Mouse (Mus musculus) hindbrain, embryonic 11.5 days (tissue): ENCODE data around the gene Macrod2. TPM values are rescaled to one million over a fixed set of nuclear protein-coding genes. Genes with fewer than 3 reads are reported as not detected.

Experiments used
- ATAC-seq: fragments of 200-750 bp; cut with Nextera tagmentation; 2 replicates; pipeline ENCODE4 v1.8.0; 2017; ENCODE audit warnings: mild to moderate bottlenecking, moderate TSS enrichment, moderate library complexity; ENCODE audit not compliant: low FRiP score
- DNase-seq: peaks from one replicate; pipeline ENCODE4 v3.0.0-alpha.2; 2015; ENCODE audit warnings: low spot score
- H3K27ac ChIP-seq: fragments of 300-500 bp; sonication (generic); 2 replicates; pipeline ENCODE4 v1.5.1; 2014; ENCODE audit warnings: mild to moderate bottlenecking, low read depth, low read length
- H3K27me3 ChIP-seq: fragments of 300-500 bp; sonication (generic); 2 replicates; pipeline ENCODE4 v1.6.1; 2014; ENCODE audit warnings: mild to moderate bottlenecking, low read length, moderate library complexity, mixed read lengths; ENCODE audit not compliant: control insufficient read depth, insufficient read depth
- H3K36me3 ChIP-seq: fragments of 300-500 bp; sonication (generic); 2 replicates; pipeline ENCODE4 v1.6.1; 2014; ENCODE audit warnings: mild to moderate bottlenecking, low read length, moderate library complexity, mixed read lengths; ENCODE audit not compliant: control insufficient read depth, insufficient read depth
- H3K4me1 ChIP-seq: fragments of 300-500 bp; sonication (generic); replicated peaks from 2 replicates; pipeline ENCODE4 v1.6.1; 2014; ENCODE audit warnings: low read length, mixed read lengths; ENCODE audit not compliant: control insufficient read depth, insufficient read depth
- H3K4me2 ChIP-seq: fragments of 300-500 bp; sonication (generic); replicated peaks from 2 replicates; pipeline ENCODE4 v1.6.1; 2014; ENCODE audit warnings: mild to moderate bottlenecking, low read depth, low read length
- H3K4me3 ChIP-seq: fragments of 300-500 bp; sonication (generic); 2 replicates; pipeline ENCODE4 v1.5.1; 2014; ENCODE audit warnings: low read depth, low read length
- H3K9ac ChIP-seq: fragments of 300-500 bp; sonication (generic); 2 replicates; pipeline ENCODE4 v1.6.1; 2014; ENCODE audit warnings: low read depth, low read length
- H3K9me3 ChIP-seq: fragments of 300-500 bp; sonication (generic); 2 replicates; pipeline ENCODE4 v1.6.1; 2016; ENCODE audit warnings: low read length; ENCODE audit not compliant: control insufficient read depth
- WGBS: fragments of 180-500 bp; shearing (Covaris S2); extraction: QIAGEN DNeasy Blood & Tissue Kit; methylation state at CpG from one replicate; pipeline ENCODE4 v1.1.7; 2014; 5-methylcytosine and 5-hydroxymethylcytosine counted together
- polyA plus RNA-seq: library from polyadenylated mRNA; unstranded; fragments of >200 nt; fragmentation: Nextera tagmentation; extraction: Ambion mirVana; gene quantifications from 2 replicates; pipeline ENCODE4 v1.2.1, GENCODE M21; 2014

Macrod2 gene
- polyA plus RNA-seq, 1 experiment from 2014 or later: 42.5 TPM

GRCm38 (mm10) chr2:141876958-141877357 is 1481.8 kb downstream of the Macrod2 start:
- DNase-seq (no peak), ATAC-seq (no peak)
- H3K4me2 ChIP-seq: no peak overlapping the region
- no peak overlapping the region for H3K9ac ChIP-seq
- no peaks in the 10 kb centered on the region for H3K9me3 ChIP-seq
- no peak overlapping the region for H3K4me3 ChIP-seq
- no peaks in the 10 kb centered on the region for H3K4me1 ChIP-seq
- 94% methylated on average over 2 of the region's 2 CpGs for WGBS
- H3K36me3 ChIP-seq: no peaks in the 10 kb centered on the region
- H3K27me3 ChIP-seq: no peaks in the 10 kb centered on the region
- no peak overlapping the region for H3K27ac ChIP-seq

GRCm38 (mm10) chr2:141878473-141878872 is 1483.4 kb downstream of the Macrod2 start:
- no peaks in the 10 kb centered on the region for H3K27me3 ChIP-seq
- no peak for ATAC-seq
- H3K27ac ChIP-seq: no peak overlapping the region
- 78% methylated on average over 1 of the region's 1 CpGs for WGBS
- no peaks in the 10 kb centered on the region for H3K9me3 ChIP-seq
- H3K4me3 ChIP-seq: no peak overlapping the region
- no peaks in the 10 kb centered on the region for H3K36me3 ChIP-seq
- no peak overlapping the region for H3K9ac ChIP-seq
- H3K4me1 ChIP-seq: no peaks in the 10 kb centered on the region
- DNase-seq: no peak
- no peak overlapping the region for H3K4me2 ChIP-seq

- H3K4me2 ChIP-seq: no peak overlapping the region
- H3K9ac ChIP-seq: no peak overlapping the region
- 71% methylated on average over 9 of the region's 9 CpGs for WGBS
- no peak for ATAC-seq
- DNase-seq: no peak
- no peak overlapping the region for H3K4me3 ChIP-seq
- H3K9me3 ChIP-seq: no peaks in the 10 kb centered on the region
- no peaks in the 10 kb centered on the region for H3K36me3 ChIP-seq
- H3K4me1 ChIP-seq: no peaks in the 10 kb centered on the region
- H3K27ac ChIP-seq: no peak overlapping the region
- H3K27me3 ChIP-seq: no peaks in the 10 kb centered on the region
These were observed 1484.6 kb downstream of the Macrod2 start for GRCm38 (mm10) chr2:141879711-141880110.

GRCm38 (mm10) chr2:141886694-141887474 is 1491.8 kb downstream of the Macrod2 start:
- Histone ChIP-seq H3K4me1 (no peaks in the 10 kb centered on the region), H3K9ac (no peak overlapping the region), H3K4me2 (no peak overlapping the region), H3K27me3 (no peaks in the 10 kb centered on the region), H3K27ac (no peak overlapping the region), H3K9me3 (no peaks in the 10 kb centered on the region), H3K36me3 (no peaks in the 10 kb centered on the region), H3K4me3 (no peak overlapping the region)
- DNase-seq (peak; percentile 5), ATAC-seq (0 out of 2 replicates have a peak, but pooled peaks have one; percentile 25)
- 75% methylated on average over 11 of the region's 11 CpGs for WGBS

GRCm38 (mm10) chr2:141889497-141889896 is 1494.4 kb downstream of the Macrod2 start:
- ATAC-seq: no peak
- Histone ChIP-seq H3K4me3 (no peak overlapping the region), H3K27me3 (no peaks in the 10 kb centered on the region), H3K27ac (no peak overlapping the region), H3K9me3 (no peaks in the 10 kb centered on the region), H3K9ac (no peak overlapping the region), H3K4me1 (no peaks in the 10 kb centered on the region), H3K36me3 (no peaks in the 10 kb centered on the region), H3K4me2 (no peak overlapping the region)
- no peak for DNase-seq
- WGBS: 80% methylated on average over 2 of the region's 2 CpGs

GRCm38 (mm10) chr2:141897951-141898350 is 1502.8 kb downstream of the Macrod2 start:
- Histone ChIP-seq H3K9ac (no peak overlapping the region), H3K36me3 (no peaks in the 10 kb centered on the region), H3K27me3 (no peaks in the 10 kb centered on the region), H3K4me1 (no peaks in the 10 kb centered on the region), H3K4me2 (no peak overlapping the region), H3K9me3 (no peaks in the 10 kb centered on the region), H3K27ac (no peak overlapping the region), H3K4me3 (no peak overlapping the region)
- ATAC-seq: no peak
- DNase-seq: no peak

GRCm38 (mm10) chr2:141911831-141912447 is 1516.8 kb downstream of the Macrod2 start:
- ATAC-seq (no peak), DNase-seq (no peak)
- Histone ChIP-seq H3K4me2 (no peak overlapping the region), H3K27ac (no peak overlapping the region), H3K4me1 (no peaks in the 10 kb centered on the region), H3K9me3 (no peaks in the 10 kb centered on the region), H3K36me3 (no peaks in the 10 kb centered on the region), H3K4me3 (no peak overlapping the region), H3K27me3 (no peaks in the 10 kb centered on the region), H3K9ac (no peak overlapping the region)
- WGBS: 75% methylated on average over 6 of the region's 6 CpGs

GRCm38 (mm10) chr2:141913486-141913885 is 1518.4 kb downstream of the Macrod2 start:
- H3K27me3 ChIP-seq: no peaks in the 10 kb centered on the region
- H3K9ac ChIP-seq: no peak overlapping the region
- H3K36me3 ChIP-seq: no peaks in the 10 kb centered on the region
- no peak overlapping the region for H3K27ac ChIP-seq
- H3K9me3 ChIP-seq: no peaks in the 10 kb centered on the region
- no peaks in the 10 kb centered on the region for H3K4me1 ChIP-seq
- DNase-seq (no peak), ATAC-seq (no peak)
- no peak overlapping the region for H3K4me2 ChIP-seq
- 72% methylated on average over 3 of the region's 3 CpGs for WGBS
- H3K4me3 ChIP-seq: no peak overlapping the region

- H3K4me2 ChIP-seq: no peak overlapping the region
- no peaks in the 10 kb centered on the region for H3K4me1 ChIP-seq
- H3K27me3 ChIP-seq: no peaks in the 10 kb centered on the region
- no peaks in the 10 kb centered on the region for H3K9me3 ChIP-seq
- ATAC-seq: no peak
- DNase-seq: no peak
- H3K4me3 ChIP-seq: no peak overlapping the region
- no peaks in the 10 kb centered on the region for H3K36me3 ChIP-seq
- no peak overlapping the region for H3K9ac ChIP-seq
- no peak overlapping the region for H3K27ac ChIP-seq
- WGBS: 85% methylated on average over 6 of the region's 6 CpGs
These were observed 1518.8 kb downstream of the Macrod2 start for GRCm38 (mm10) chr2:141913894-141914293.
